Mouse (Mus musculus) spleen, adult 2 months (tissue): Measurements from ENCODE around the gene Gpx8. TPM values are rescaled to one million over a fixed set of nuclear protein-coding genes. Genes with fewer than 3 reads are reported as not detected.
A peak's percentile ranks its signal among the peaks of the same experiment; 100 is the strongest.

ENCODE experiments used
- DNase-seq, 2 experiments: peaks; one replicate each; pipeline versions ENCODE4 v3.0.0 to v3.0.0-alpha.2; 2012 to 2021; ENCODE audit warnings: low spot score in 2 of 2, low read depth in 1 of 2
- H3K27ac ChIP-seq: fragments of 200-500 bp; 2 replicates; pipeline ENCODE4 v1.5.1; 2012; ENCODE audit warnings: low read length, inconsistent platforms; ENCODE audit not compliant: insufficient read depth
- H3K27me3 ChIP-seq: fragments of 200-500 bp; 2 replicates; pipeline ENCODE4 v1.6.1; 2012; ENCODE audit warnings: mild to moderate bottlenecking, moderate library complexity, low read length, inconsistent platforms; ENCODE audit not compliant: control insufficient read depth, insufficient read depth
- H3K36me3 ChIP-seq: fragments of 200-500 bp; 2 replicates; pipeline ENCODE4 v1.6.1; 2012; ENCODE audit warnings: mild to moderate bottlenecking, low read length, inconsistent platforms; ENCODE audit not compliant: control insufficient read depth, insufficient read depth
- H3K4me1 ChIP-seq: fragments of 200-500 bp; 2 replicates; pipeline ENCODE4 v1.6.1; 2011; ENCODE audit warnings: inconsistent platforms; ENCODE audit not compliant: control insufficient read depth, insufficient read depth, insufficient read length
- H3K4me3 ChIP-seq: fragments of 200-500 bp; 2 replicates; pipeline ENCODE4 v1.5.1; 2011; ENCODE audit warnings: mild to moderate bottlenecking, inconsistent platforms; ENCODE audit not compliant: insufficient read depth, insufficient read length; ENCODE audit errors: extremely low read depth
- CTCF ChIP-seq: fragments of 200-500 bp; IDR thresholded peaks from 2 replicates; pipeline ENCODE4 v1.5.1; 2011; ENCODE audit warnings: mild to moderate bottlenecking, inconsistent platforms; ENCODE audit not compliant: insufficient read depth, insufficient read length, insufficient replicate concordance; ENCODE audit errors: extremely low read depth
- POLR2A ChIP-seq: fragments of 200-500 bp; IDR thresholded peaks from 2 replicates; pipeline ENCODE4 v1.6.1; 2011; ENCODE audit warnings: low read depth, low read length, inconsistent platforms
- WGBS: fragments of 180-500 bp; shearing (Covaris S2); methylation state at CpG from one replicate; pipeline ENCODE4 v1.1.7; 2018; 5-methylcytosine and 5-hydroxymethylcytosine counted together
- polyA plus RNA-seq: library from polyadenylated mRNA; depleted of rRNA; stranded (reverse); fragments of >200 nt; gene quantifications from 2 replicates; pipeline ENCODE4 v1.2.3, GENCODE M21; 2012; rRNA removed

Gene Gpx8
- polyA plus RNA-seq: 0.61 and 0.67 TPM in 2 replicates

GRCm38 (mm10) chr13:113046211-113046883 lies at the start of gene Gpx8:
TSS of gene Gpx8 (minus strand) at chr13:113046410.
- WGBS: 11% methylated on average over 21 of the region's 21 CpGs
- no peaks in the 10 kb centered on the region for H3K36me3 ChIP-seq
- H3K4me3 ChIP-seq: peak within 1 kb of the TSS; percentile 36
- H3K27me3 ChIP-seq: peaks cover 4% of the 10 kb centered on the region; the same call in 1 of the 2 replicates
- H3K27ac ChIP-seq: no peak within 1 kb of the TSS
- no peak for TF ChIP-seq CTCF
- TF ChIP-seq POLR2A: no peak
- H3K4me1 ChIP-seq: no peaks in the 10 kb centered on the region
- DNase-seq: no peak

GRCm38 (mm10) chr13:113094618-113095017 lies 48.4 kb upstream of the Gpx8 start:
- Histone ChIP-seq H3K36me3 (no peaks in the 10 kb centered on the region), H3K27ac (no peak overlapping the region), H3K27me3 (no peaks in the 10 kb centered on the region), H3K4me1 (no peaks in the 10 kb centered on the region), H3K4me3 (no peak overlapping the region)
- TF ChIP-seq CTCF (no peak), POLR2A (no peak)
- no peak for DNase-seq
- WGBS: 89% methylated on average over 1 of the region's 1 CpGs

GRCm38 (mm10) chr13:113090489-113090888 lies 44.3 kb upstream of the Gpx8 start:
- DNase-seq: no peak
- Histone ChIP-seq H3K27ac (no peak overlapping the region), H3K36me3 (no peaks in the 10 kb centered on the region), H3K4me1 (no peaks in the 10 kb centered on the region), H3K27me3 (no peaks in the 10 kb centered on the region), H3K4me3 (no peak overlapping the region)
- TF ChIP-seq POLR2A (no peak), CTCF (no peak)
- 68% methylated on average over 8 of the region's 8 CpGs for WGBS

- Histone ChIP-seq H3K4me1 (no peaks in the 10 kb centered on the region), H3K27me3 (no peaks in the 10 kb centered on the region), H3K4me3 (no peak overlapping the region), H3K27ac (no peak overlapping the region), H3K36me3 (no peaks in the 10 kb centered on the region)
- TF ChIP-seq POLR2A (no peak), CTCF (no peak)
- peak in 1 of 2 experiments; percentile 9 for DNase-seq
- 64% methylated on average over 13 of the region's 13 CpGs for WGBS
Observed at GRCm38 (mm10) chr13:113087226-113088017, 41.2 kb upstream of the Gpx8 start.

GRCm38 (mm10) chr13:113084732-113085131 lies 38.5 kb upstream of the Gpx8 start:
- no peak for DNase-seq
- no peak overlapping the region for H3K27ac ChIP-seq
- no peaks in the 10 kb centered on the region for H3K27me3 ChIP-seq
- no peaks in the 10 kb centered on the region for H3K4me1 ChIP-seq
- TF ChIP-seq POLR2A (no peak), CTCF (no peak)
- no peaks in the 10 kb centered on the region for H3K36me3 ChIP-seq
- no peak overlapping the region for H3K4me3 ChIP-seq
- WGBS: 59% methylated on average over 5 of the region's 5 CpGs

- TF ChIP-seq CTCF (no peak), POLR2A (no peak)
- no peak overlapping the region for H3K4me3 ChIP-seq
- no peaks in the 10 kb centered on the region for H3K36me3 ChIP-seq
- H3K27me3 ChIP-seq: no peaks in the 10 kb centered on the region
- no peak for DNase-seq
- WGBS: 81% methylated on average over 1 of the region's 1 CpGs
- no peaks in the 10 kb centered on the region for H3K4me1 ChIP-seq
- no peak overlapping the region for H3K27ac ChIP-seq
Observed at GRCm38 (mm10) chr13:113082101-113082500, 35.9 kb upstream of the Gpx8 start.
